Mouse (Mus musculus) lung, adult 2 months (tissue): ENCODE results near the gene Cela3a. TPM values are rescaled to one million over a fixed set of nuclear protein-coding genes. Genes with fewer than 3 reads are reported as not detected.
"Not testable (repeated sequence)": the region's sequence is repeated elsewhere in the genome, so short reads cannot be mapped to it uniquely, and the experiment has no call there.

Experiments
- DNase-seq: peaks from one replicate; pipeline ENCODE4 v3.0.0; 2022
- H3K4me1 ChIP-seq: fragments of 200-500 bp; 2 replicates; pipeline ENCODE4 v1.6.1; 2011; ENCODE audit warnings: low read length; ENCODE audit not compliant: control insufficient read depth, insufficient read depth
- H3K4me3 ChIP-seq: fragments of 200-500 bp; replicated peaks from 2 replicates; pipeline ENCODE3; 2011; ENCODE audit warnings: low read depth, mild to moderate bottlenecking, control low read depth, low read length; ENCODE audit errors: extremely low read depth
- CTCF ChIP-seq: fragments of 200-500 bp; IDR thresholded peaks from 2 replicates; pipeline ENCODE4 v1.5.1; 2011; ENCODE audit warnings: mild to moderate bottlenecking, low read length, control low read depth; ENCODE audit not compliant: insufficient read depth
- POLR2A ChIP-seq: fragments of 200-500 bp; IDR thresholded peaks from 2 replicates; pipeline ENCODE4 v1.6.1; 2011; ENCODE audit warnings: low read depth, mild to moderate bottlenecking, control low read depth, low read length, borderline replicate concordance; ENCODE audit errors: extremely low read depth
- WGBS: fragments of 180-500 bp; shearing (Covaris S2); methylation state at CpG from one replicate; pipeline ENCODE4 v1.1.7; 2018; 5-methylcytosine and 5-hydroxymethylcytosine counted together
- polyA plus RNA-seq: library from polyadenylated mRNA; depleted of rRNA; stranded (reverse); fragments of >200 nt; gene quantifications from 2 replicates; pipeline ENCODE4 v1.2.3, GENCODE M21; 2012

Cela3a gene
- polyA plus RNA-seq, 1 experiment: not detected

GRCm38 (mm10) chr4:137430502-137430901 is 20.9 kb upstream of the Cela3a start, which contains the start of gene Cela3b:
TSS of gene Cela3b (minus strand) at chr4:137430540.
- Histone ChIP-seq H3K4me1 (no peaks in the 10 kb centered on the region), H3K4me3 (no peak within 1 kb of the TSS)
- WGBS: 75% methylated on average over 4 of the region's 4 CpGs
- TF ChIP-seq POLR2A (no peak), CTCF (no peak)
- no peak for DNase-seq

- no peak for TF ChIP-seq POLR2A
- no peak for TF ChIP-seq CTCF
- Histone ChIP-seq H3K4me3 (no peak overlapping the region), H3K4me1 (no peaks in the 10 kb centered on the region)
- 52% methylated on average over 11 of the region's 11 CpGs for WGBS
- DNase-seq: no peak
Measured at GRCm38 (mm10) chr4:137417712-137418564, 8.3 kb upstream of the Cela3a start.

- TF ChIP-seq POLR2A (no peak), CTCF (no peak)
- 65% methylated on average over 1 of the region's 1 CpGs for WGBS
- Histone ChIP-seq H3K4me1 (no peaks in the 10 kb centered on the region), H3K4me3 (no peak overlapping the region)
- DNase-seq: peak; percentile 27
Measured at GRCm38 (mm10) chr4:137414936-137415335, 5.3 kb upstream of the Cela3a start.

GRCm38 (mm10) chr4:137412185-137412709 is 2.7 kb upstream of the Cela3a start:
- H3K4me1 ChIP-seq, DNase-seq, H3K4me3 ChIP-seq: not testable (repeated sequence)
- 60% methylated on average over 7 of the region's 7 CpGs for WGBS

- WGBS: 88% methylated on average over 3 of the region's 3 CpGs
- no peaks in the 10 kb centered on the region for H3K4me1 ChIP-seq
- no peak overlapping the region for H3K4me3 ChIP-seq
- TF ChIP-seq CTCF (no peak), POLR2A (no peak)
- no peak for DNase-seq
Measured at GRCm38 (mm10) chr4:137405571-137405970, 4.0 kb downstream of the Cela3a start.

GRCm38 (mm10) chr4:137396641-137397525 is 12.7 kb downstream of the Cela3a start:
- Histone ChIP-seq H3K4me3 (no peak overlapping the region), H3K4me1 (no peaks in the 10 kb centered on the region)
- TF ChIP-seq POLR2A: no peak
- no peak for TF ChIP-seq CTCF
- DNase-seq: no peak
- WGBS: 69% methylated on average over 15 of the region's 15 CpGs

GRCm38 (mm10) chr4:137393378-137394135 is 16.0 kb downstream of the Cela3a start:
- TF ChIP-seq POLR2A (no peak), CTCF (no peak)
- Histone ChIP-seq H3K4me1 (no peaks in the 10 kb centered on the region), H3K4me3 (no peak overlapping the region)
- DNase-seq: no peak
- WGBS: 56% methylated on average over 9 of the region's 9 CpGs

- TF ChIP-seq POLR2A (no peak), CTCF (no peak)
- 88% methylated on average over 9 of the region's 9 CpGs for WGBS
- no peak overlapping the region for H3K4me3 ChIP-seq
Measured at GRCm38 (mm10) chr4:137392874-137393273, 16.7 kb downstream of the Cela3a start.

GRCm38 (mm10) chr4:137391287-137391686 is 18.3 kb downstream of the Cela3a start:
- Histone ChIP-seq H3K4me1 (no peaks in the 10 kb centered on the region), H3K4me3 (no peak overlapping the region)
- DNase-seq: no peak
- TF ChIP-seq CTCF (peak; percentile 19; the same call in 1 of the 2 replicates), POLR2A (no peak)
- WGBS: 85% methylated on average over 3 of the region's 3 CpGs

More at GRCm38 (mm10) chr4:137392874-137393273, 16.7 kb downstream of the Cela3a start:
- no peak for DNase-seq
- H3K4me1 ChIP-seq: no peaks in the 10 kb centered on the region
